Mouse (Mus musculus) bone marrow macrophage, adult 2 months (primary cell): ENCODE results near the gene Tdrd9.

ENCODE experiments used
- CTCF ChIP-seq: IDR thresholded peaks from 2 replicates; pipeline ENCODE4 v1.5.1; 2012; ENCODE audit warnings: low read depth, mild to moderate bottlenecking, low read length, moderate library complexity
- POLR2A ChIP-seq: IDR thresholded peaks from 2 replicates; pipeline ENCODE4 v1.6.1; 2012; ENCODE audit warnings: mild to moderate bottlenecking, low read depth, low read length, borderline replicate concordance

GRCm38 (mm10) chr12:112024581-112025310 lies 53.4 kb downstream of the Tdrd9 start:
- TF ChIP-seq CTCF (no peak), POLR2A (no peak)
